Mouse (Mus musculus): ENCODE results near the gene Arl2. TPM values are rescaled to one million over a fixed set of nuclear protein-coding genes. Genes with fewer than 3 reads are reported as not detected.
A peak's percentile ranks its signal among the peaks of the same experiment; 100 is the strongest.
"Not testable (repeated sequence)": the region's sequence is repeated elsewhere in the genome, so short reads cannot be mapped to it uniquely, and the experiment has no call there.

Gene Arl2
- polyA plus RNA-seq, 1 experiment, result 40.4 TPM

- H3K27me3 ChIP-seq (ENCODE audit: control insufficient read depth, insufficient read depth, low read length, poor library complexity, severe bottlenecking), result no peaks in the 10 kb centered on the region
- H3K9ac ChIP-seq (ENCODE audit: low read depth, poor library complexity, severe bottlenecking), result no peak overlapping the region
- TF ChIP-seq POLR2A (IDR thresholded peaks at IDR 0.05; ENCODE audit: insufficient read depth, low read length) (no peak), CTCF (IDR thresholded peaks at IDR 0.05; ENCODE audit: low read depth, low read length) (no peak), EP300 (IDR thresholded peaks at IDR 0.05; ENCODE audit: insufficient read depth, low read depth, low read length) (no peak)
- no peaks in the 10 kb centered on the region for H3K9me3 ChIP-seq (replicated peaks; ENCODE audit: control insufficient read depth, insufficient read depth, low read length, poor library complexity, severe bottlenecking)
- H3K4me1 ChIP-seq (ENCODE audit: control insufficient read depth, insufficient read depth, low read length), result no peaks in the 10 kb centered on the region
- H3K36me3 ChIP-seq (ENCODE audit: control insufficient read depth, insufficient read depth, low read length, poor library complexity, severe bottlenecking), result 0 out of 2 replicates have a peak, but pooled peaks cover 2% of the 10 kb centered on the region
- no peak overlapping the region for H3K4me3 ChIP-seq (ENCODE audit: low read depth, low read length)
- no peak overlapping the region for H3K27ac ChIP-seq (ENCODE audit: insufficient read depth, low read length)
Observed at GRCm38 (mm10) chr19:6132171-6132827, 9.0 kb downstream of the Arl2 start.

GRCm38 (mm10) chr19:6130414-6131128, 10.8 kb downstream of the Arl2 start:
- H3K9me3 ChIP-seq (replicated peaks; ENCODE audit: control insufficient read depth, insufficient read depth, low read length, poor library complexity, severe bottlenecking); H3K36me3 ChIP-seq (ENCODE audit: control insufficient read depth, insufficient read depth, low read length, poor library complexity, severe bottlenecking); H3K4me3 ChIP-seq (ENCODE audit: low read depth, low read length); H3K4me1 ChIP-seq (ENCODE audit: control insufficient read depth, insufficient read depth, low read length); H3K9ac ChIP-seq (ENCODE audit: low read depth, poor library complexity, severe bottlenecking); H3K27ac ChIP-seq (ENCODE audit: insufficient read depth, low read length); H3K27me3 ChIP-seq (ENCODE audit: control insufficient read depth, insufficient read depth, low read length, poor library complexity, severe bottlenecking): not testable (repeated sequence)

- H3K27ac ChIP-seq (ENCODE audit: insufficient read depth, low read length), result peak within 1 kb of the TSS; percentile 22; the same call in 1 of the 2 replicates
- no peaks in the 10 kb centered on the region for H3K27me3 ChIP-seq (ENCODE audit: control insufficient read depth, insufficient read depth, low read length, poor library complexity, severe bottlenecking)
- H3K36me3 ChIP-seq (ENCODE audit: control insufficient read depth, insufficient read depth, low read length, poor library complexity, severe bottlenecking), result no peaks in the 10 kb centered on the region
- TF ChIP-seq EP300 (IDR thresholded peaks at IDR 0.05; ENCODE audit: insufficient read depth, low read depth, low read length) (no peak), CTCF (IDR thresholded peaks at IDR 0.05; ENCODE audit: low read depth, low read length) (no peak), POLR2A (IDR thresholded peaks at IDR 0.05; ENCODE audit: insufficient read depth, low read length) (peak; percentile 69)
- H3K4me1 ChIP-seq (ENCODE audit: control insufficient read depth, insufficient read depth, low read length), result no peaks in the 10 kb centered on the region
- no peaks in the 10 kb centered on the region for H3K9me3 ChIP-seq (replicated peaks; ENCODE audit: control insufficient read depth, insufficient read depth, low read length, poor library complexity, severe bottlenecking)
- peak within 1 kb of the TSS; percentile 88 for H3K4me3 ChIP-seq (ENCODE audit: low read depth, low read length)
- H3K9ac ChIP-seq (ENCODE audit: low read depth, poor library complexity, severe bottlenecking), result peak within 1 kb of the TSS; percentile 41
Observed at GRCm38 (mm10) chr19:6127760-6128341, 13.5 kb downstream of the Arl2 start, which contains the start of gene Snx15. TSS of gene Snx15 (minus strand) at chr19:6128304.

GRCm38 (mm10) chr19:6126789-6127580, 14.4 kb downstream of the Arl2 start:
- Histone ChIP-seq H3K9me3 (replicated peaks; ENCODE audit: control insufficient read depth, insufficient read depth, low read length, poor library complexity, severe bottlenecking) (no peaks in the 10 kb centered on the region), H3K4me3 (ENCODE audit: low read depth, low read length) (peak overlapping the region; percentile 67), H3K27me3 (ENCODE audit: control insufficient read depth, insufficient read depth, low read length, poor library complexity, severe bottlenecking) (no peaks in the 10 kb centered on the region), H3K4me1 (ENCODE audit: control insufficient read depth, insufficient read depth, low read length) (no peaks in the 10 kb centered on the region), H3K9ac (ENCODE audit: low read depth, poor library complexity, severe bottlenecking) (peak overlapping the region; percentile 41), H3K27ac (ENCODE audit: insufficient read depth, low read length) (peak overlapping the region; percentile 22; the same call in 1 of the 2 replicates), H3K36me3 (ENCODE audit: control insufficient read depth, insufficient read depth, low read length, poor library complexity, severe bottlenecking) (no peaks in the 10 kb centered on the region)
- TF ChIP-seq EP300 (IDR thresholded peaks at IDR 0.05; ENCODE audit: insufficient read depth, low read depth, low read length) (no peak), POLR2A (IDR thresholded peaks at IDR 0.05; ENCODE audit: insufficient read depth, low read length) (no peak), CTCF (IDR thresholded peaks at IDR 0.05; ENCODE audit: low read depth, low read length) (no peak)

GRCm38 (mm10) chr19:6126289-6126688, 15.1 kb downstream of the Arl2 start:
- no peaks in the 10 kb centered on the region for H3K36me3 ChIP-seq (ENCODE audit: control insufficient read depth, insufficient read depth, low read length, poor library complexity, severe bottlenecking)
- TF ChIP-seq POLR2A (IDR thresholded peaks at IDR 0.05; ENCODE audit: insufficient read depth, low read length) (no peak), CTCF (IDR thresholded peaks at IDR 0.05; ENCODE audit: low read depth, low read length) (peak; percentile 3)
- H3K27me3 ChIP-seq (ENCODE audit: control insufficient read depth, insufficient read depth, low read length, poor library complexity, severe bottlenecking), result no peaks in the 10 kb centered on the region
- H3K4me3 ChIP-seq (ENCODE audit: low read depth, low read length), result no peak overlapping the region
- H3K4me1 ChIP-seq (ENCODE audit: control insufficient read depth, insufficient read depth, low read length), result no peaks in the 10 kb centered on the region
- no peak overlapping the region for H3K27ac ChIP-seq (ENCODE audit: insufficient read depth, low read length)
- H3K9ac ChIP-seq (ENCODE audit: low read depth, poor library complexity, severe bottlenecking), result no peak overlapping the region
- H3K9me3 ChIP-seq (replicated peaks; ENCODE audit: control insufficient read depth, insufficient read depth, low read length, poor library complexity, severe bottlenecking), result no peaks in the 10 kb centered on the region

Data from ES-Bruce4 (cell line).